Mouse (Mus musculus): ENCODE results near the gene Serinc3.

- TF ChIP-seq MYOG (IDR thresholded peaks at IDR 0.05; ENCODE audit: control insufficient read depth in 1 of 3, insufficient read depth in 1 of 3, insufficient read length in 2 of 3, low read depth in 2 of 3) (no peak), POLR2A (IDR thresholded peaks at IDR 0.05; ENCODE audit: insufficient read length, low read depth) (no peak), TCF12 (IDR thresholded peaks at IDR 0.05; ENCODE audit: insufficient read depth, poor library complexity, severe bottlenecking) (no peak), TCF3 (IDR thresholded peaks at IDR 0.05; ENCODE audit: insufficient read length, low read depth) (no peak)
Measured at GRCm38 (mm10) chr2:163675662-163676061, 30.7 kb upstream of the Serinc3 start.

All from myocyte (in vitro differentiated cells).